In the genomic region with DNA sequence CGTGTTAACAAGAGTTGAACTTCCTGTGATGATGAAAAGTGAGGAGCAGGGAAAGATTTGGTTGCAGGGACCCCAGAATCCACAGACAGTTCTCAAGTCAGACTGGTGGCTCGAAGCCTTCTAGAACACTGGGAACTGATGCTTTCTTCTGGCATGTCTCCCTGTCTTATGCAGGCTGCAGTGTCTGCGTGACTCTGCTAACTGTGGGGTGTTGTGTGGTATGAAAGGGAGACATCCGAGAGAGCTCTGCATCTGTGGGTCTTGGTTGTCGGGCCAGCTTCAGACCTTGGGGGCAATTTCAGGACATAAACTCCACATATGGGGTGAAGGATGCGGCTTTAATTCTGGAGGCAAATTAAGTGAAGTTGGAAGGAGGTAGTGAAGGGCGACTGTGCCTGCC, we compare ENCODE assay signal across 8 mouse cellular contexts. TPM values are rescaled to one million over a fixed set of nuclear protein-coding genes. Genes with fewer than 3 reads are reported as not detected.
DNase-seq lines count a peak whose midpoint lies in the region; ATAC-seq and TF ChIP-seq lines count a peak whose summit lies in the region.

No protein-coding gene starts in this region.

- TF ChIP-seq POLR2A in cerebellum, adult 2 months (IDR thresholded peaks at IDR 0.05; ENCODE audit: borderline replicate concordance, insufficient read depth, low read length) = no peak
- TF ChIP-seq POLR2A in olfactory bulb, adult 2 months (IDR thresholded peaks at IDR 0.05; ENCODE audit: insufficient read depth, low read depth, low read length) = no peak

- peaks cover under 1% of the 10 kb centered on the region for H3K36me3 ChIP-seq in lung, postnatal 0 days (ENCODE audit: insufficient read depth, low read length)
- H3K36me3 ChIP-seq in limb, embryonic 10.5 days = peaks cover 74% of the 10 kb centered on the region

- no peak for ATAC-seq in lung, postnatal 0 days

- no peak overlapping the region for H3K9ac ChIP-seq in lung, postnatal 0 days (replicated peaks; ENCODE audit: low read depth)

- no peaks in the 10 kb centered on the region for H3K27me3 ChIP-seq in cerebellum, adult 2 months (ENCODE audit: control insufficient read depth, insufficient read depth, low read length)
- no peaks in the 10 kb centered on the region for H3K27me3 ChIP-seq in lung, postnatal 0 days (replicated peaks; ENCODE audit: insufficient read depth, low read length)
- H3K27me3 ChIP-seq in limb, embryonic 10.5 days (ENCODE audit: low read depth, poor library complexity, severe bottlenecking) = no peaks in the 10 kb centered on the region

- 11% methylated on average over 7 of the region's 7 CpGs for WGBS in cerebellum, adult 2 months
- WGBS in lung, postnatal 0 days = 54% methylated on average over 7 of the region's 7 CpGs
- WGBS in limb, embryonic 10.5 days = 66% methylated on average over 7 of the region's 7 CpGs
- WGBS in olfactory bulb, adult 2 months = 17% methylated on average over 7 of the region's 7 CpGs

- TF ChIP-seq CTCF in cerebellum, adult 2 months (IDR thresholded peaks at IDR 0.05; ENCODE audit: borderline replicate concordance, insufficient read depth, low read depth, low read length) = no peak
- no peak for TF ChIP-seq CTCF in lung, postnatal 0 days (IDR thresholded peaks at IDR 0.05)
- no peak for TF ChIP-seq CTCF in olfactory bulb, adult 2 months (IDR thresholded peaks at IDR 0.05; ENCODE audit: insufficient read depth, low read depth, low read length)

- H3K4me1 ChIP-seq in cerebellum, adult 2 months (ENCODE audit: control insufficient read depth, insufficient read depth, low read length) = peaks cover 28% of the 10 kb centered on the region
- H3K4me1 ChIP-seq in lung, postnatal 0 days (ENCODE audit: insufficient read depth, low read depth, low read length) = no peaks in the 10 kb centered on the region
- peaks cover 57% of the 10 kb centered on the region for H3K4me1 ChIP-seq in limb, embryonic 10.5 days
- H3K4me1 ChIP-seq in olfactory bulb, adult 2 months (ENCODE audit: control insufficient read depth, insufficient read depth, low read length) = peaks cover 36% of the 10 kb centered on the region

- TF ChIP-seq EP300 in lung, postnatal 0 days (IDR thresholded peaks at IDR 0.05) = no peak

- H3K9me3 ChIP-seq in lung, postnatal 0 days (ENCODE audit: low read length) = no peaks in the 10 kb centered on the region
- no peaks in the 10 kb centered on the region for H3K9me3 ChIP-seq in limb, embryonic 10.5 days (replicated peaks)

- H3K4me2 ChIP-seq in lung, postnatal 0 days (replicated peaks; ENCODE audit: low read depth, low read length) = peak overlapping the region; percentile 88

- no peak for DNase-seq in cerebellum, adult 2 months
- no peak for DNase-seq in cerebellum, adult 18-20 months
- no peak for DNase-seq in lung, postnatal 0 days (ENCODE audit: low spot score)
- DNase-seq in lung, postnatal 4 days = no peak
- DNase-seq in limb, embryonic 10.5 days (ENCODE audit: low spot score) = no peak
- DNase-seq in urinary bladder, postnatal 36 days (ENCODE audit: low spot score in 2 of 2) = no peak
- no peak for DNase-seq in gastrocnemius, adult 8-10 months (ENCODE audit: low spot score in 2 of 2)

- peak overlapping the region; percentile 72 for H3K4me3 ChIP-seq in cerebellum, adult 2 months (replicated peaks; ENCODE audit: insufficient read depth, low read depth, low read length)
- peak overlapping the region; percentile 55 for H3K4me3 ChIP-seq in lung, postnatal 0 days (ENCODE audit: low read depth, low read length)
- peak overlapping the region; percentile 81 for H3K4me3 ChIP-seq in limb, embryonic 10.5 days
- peak overlapping the region; percentile 70 for H3K4me3 ChIP-seq in olfactory bulb, adult 2 months (ENCODE audit: insufficient read depth, low read depth, low read length)

- H3K27ac ChIP-seq in cerebellum, adult 2 months (ENCODE audit: insufficient read depth, low read length) = peak overlapping the region; percentile 89; the same call in 1 of the 2 replicates
- no peak overlapping the region for H3K27ac ChIP-seq in lung, postnatal 0 days (ENCODE audit: low read length)
- H3K27ac ChIP-seq in limb, embryonic 10.5 days = peak overlapping the region; percentile 93
- H3K27ac ChIP-seq in olfactory bulb, adult 2 months (ENCODE audit: insufficient read depth, low read depth, low read length) = peak overlapping the region; percentile 39; the same call in 1 of the 2 replicates

RNA-seq across cellular contexts. Expression of gene Iffo1, which starts 1.1 kb away (rescaled TPM):
- 95.4 and 96.0 TPM in 2 replicates for polyA plus RNA-seq in cerebellum, adult 2 months (2012; rRNA removed)
- polyA plus RNA-seq in lung, postnatal 0 days (2015; fragmentation: Nextera tagmentation; extraction: Ambion mirVana) = 7.1 and 8.3 TPM in 2 replicates
- polyA plus RNA-seq in limb, embryonic 10.5 days (2016; fragmentation: Nextera tagmentation; extraction: Ambion mirVana) = 10.9 and 15.5 TPM in 2 replicates
- not detected in 2 replicates for polyA plus RNA-seq in olfactory bulb, adult 2 months (2012; ENCODE audit: insufficient read depth, insufficient read length, low replicate concordance, missing spikeins)
- total RNA-seq in gastrocnemius, adult 8-10 months (2022) = 1 to 10 TPM; 6.6 to 8.9 (median 7.5) TPM

RNA-seq across cellular contexts. Expression of gene Nop2, which starts 14.4 kb away (rescaled TPM):
- 24.5 and 24.9 TPM in 2 replicates for polyA plus RNA-seq in cerebellum, adult 2 months (2012; rRNA removed)
- 16.9 and 17.7 TPM in 2 replicates for polyA plus RNA-seq in lung, postnatal 0 days (2015; fragmentation: Nextera tagmentation; extraction: Ambion mirVana)
- polyA plus RNA-seq in limb, embryonic 10.5 days (2016; fragmentation: Nextera tagmentation; extraction: Ambion mirVana) = 94.6 and 119 TPM in 2 replicates
- not detected in 2 replicates for polyA plus RNA-seq in olfactory bulb, adult 2 months (2012; ENCODE audit: insufficient read depth, insufficient read length, low replicate concordance, missing spikeins)
- 10 to 100 TPM; 16.3 to 21.1 (median 19.0) TPM for total RNA-seq in gastrocnemius, adult 8-10 months (2022)

RNA-seq across cellular contexts. Expression of gene Gapdh, which starts 20.1 kb away (rescaled TPM):
- 5,061 and 5,782 TPM in 2 replicates for polyA plus RNA-seq in cerebellum, adult 2 months (2012; rRNA removed)
- 381 and 429 TPM in 2 replicates for polyA plus RNA-seq in lung, postnatal 0 days (2015; fragmentation: Nextera tagmentation; extraction: Ambion mirVana)
- polyA plus RNA-seq in limb, embryonic 10.5 days (2016; fragmentation: Nextera tagmentation; extraction: Ambion mirVana) = 2,585 and 3,112 TPM in 2 replicates
- 844 TPM in 1 of 2 replicates, not detected in the other for polyA plus RNA-seq in olfactory bulb, adult 2 months (2012; ENCODE audit: insufficient read depth, insufficient read length, low replicate concordance, missing spikeins)
- over 10,000 TPM; 10,104 to 14,130 (median 11,228) TPM for total RNA-seq in gastrocnemius, adult 8-10 months (2022)

RNA-seq across cellular contexts. Expression of gene Ncapd2, which starts 45.4 kb away (rescaled TPM):
- 80.8 and 85.4 TPM in 2 replicates for polyA plus RNA-seq in cerebellum, adult 2 months (2012; rRNA removed)
- 5.9 and 7.9 TPM in 2 replicates for polyA plus RNA-seq in lung, postnatal 0 days (2015; fragmentation: Nextera tagmentation; extraction: Ambion mirVana)
- polyA plus RNA-seq in limb, embryonic 10.5 days (2016; fragmentation: Nextera tagmentation; extraction: Ambion mirVana) = 285 and 288 TPM in 2 replicates
- polyA plus RNA-seq in olfactory bulb, adult 2 months (2012; ENCODE audit: insufficient read depth, insufficient read length, low replicate concordance, missing spikeins) = not detected in 2 replicates
- total RNA-seq in gastrocnemius, adult 8-10 months (2022) = 10 to 100 TPM in 2 of 4 experiments, 1 to 10 TPM in 2; 7.3 to 14.0 (median 9.1) TPM

RNA-seq across cellular contexts. Expression of gene Mrpl51, which starts 45.5 kb away (rescaled TPM):
- polyA plus RNA-seq in cerebellum, adult 2 months (2012; rRNA removed) = 61.6 and 70.4 TPM in 2 replicates
- 151 and 154 TPM in 2 replicates for polyA plus RNA-seq in lung, postnatal 0 days (2015; fragmentation: Nextera tagmentation; extraction: Ambion mirVana)
- 213 and 231 TPM in 2 replicates for polyA plus RNA-seq in limb, embryonic 10.5 days (2016; fragmentation: Nextera tagmentation; extraction: Ambion mirVana)
- polyA plus RNA-seq in olfactory bulb, adult 2 months (2012; ENCODE audit: insufficient read depth, insufficient read length, low replicate concordance, missing spikeins) = not detected in 2 replicates
- total RNA-seq in gastrocnemius, adult 8-10 months (2022) = 100 to 1,000 TPM; 224 to 255 (median 228) TPM

Comparison
In these comparisons a context has a peak if more than half of its experiments do, and no peak if none do; other contexts are left out.
1. RNA of gene Nop2, which starts 14.4 kb away (polyA plus RNA-seq): 94.6 to 119 TPM in limb, embryonic 10.5 days, 24.5 to 24.9 TPM in cerebellum, adult 2 months and 16.9 to 17.7 TPM in lung, postnatal 0 days; not detected in olfactory bulb, adult 2 months; every median in the first group is over 10 times any median in the second.
2. Peak in every context shown above with its lines, with median percentiles within 50 percentile points of each other: H3K4me3 ChIP-seq.